Mouse (Mus musculus): ENCODE results near the gene Zic4. TPM values are rescaled to one million over a fixed set of nuclear protein-coding genes. Genes with fewer than 3 reads are reported as not detected.
A peak's percentile ranks its signal among the peaks of the same experiment; 100 is the strongest.

Gene Zic4
- polyA plus RNA-seq, 1 experiment from 2014 or later, result 0.74 TPM

- 3% methylated on average over 2 of the region's 2 CpGs for WGBS
These were observed 19.8 kb downstream of the Zic4 start for GRCm38 (mm10) chr9:91382111-91382379.

GRCm38 (mm10) chr9:91382471-91383255 is 20.4 kb downstream of the Zic4 start:
- no peak overlapping the region for H3K4me2 ChIP-seq
- peaks cover 13% of the 10 kb centered on the region for H3K4me1 ChIP-seq (replicated peaks)
- no peak for ATAC-seq (ENCODE audit: insufficient number of reproducible peaks, insufficient read depth, low FRiP score, low TSS enrichment, low read depth)
- no peaks in the 10 kb centered on the region for H3K36me3 ChIP-seq
- no peak overlapping the region for H3K4me3 ChIP-seq (replicated peaks)
- 2% methylated on average over 24 of the region's 24 CpGs for WGBS
- no peak overlapping the region for H3K27ac ChIP-seq
- peaks cover 99% of the 10 kb centered on the region for H3K27me3 ChIP-seq
- no peak overlapping the region for H3K9ac ChIP-seq (replicated peaks)
- no peaks in the 10 kb centered on the region for H3K9me3 ChIP-seq

More at GRCm38 (mm10) chr9:91382111-91382379, 19.8 kb downstream of the Zic4 start:
- Histone ChIP-seq H3K27me3 (peaks cover 99% of the 10 kb centered on the region), H3K4me3 (replicated peaks) (peak overlapping the region; percentile 52; the same call in 1 of the 2 replicates), H3K27ac (no peak overlapping the region), H3K9ac (replicated peaks) (no peak overlapping the region), H3K36me3 (no peaks in the 10 kb centered on the region), H3K4me1 (replicated peaks) (peaks cover 13% of the 10 kb centered on the region), H3K4me2 (peak overlapping the region; percentile 83), H3K9me3 (no peaks in the 10 kb centered on the region)
- no peak for ATAC-seq (ENCODE audit: insufficient number of reproducible peaks, insufficient read depth, low FRiP score, low TSS enrichment, low read depth)

GRCm38 (mm10) chr9:91383441-91384135 is 21.4 kb downstream of the Zic4 start:
- Histone ChIP-seq H3K9ac (replicated peaks) (no peak overlapping the region), H3K27ac (no peak overlapping the region), H3K4me1 (replicated peaks) (peaks cover 10% of the 10 kb centered on the region), H3K4me2 (no peak overlapping the region), H3K4me3 (replicated peaks) (no peak overlapping the region), H3K27me3 (peaks cover 98% of the 10 kb centered on the region), H3K9me3 (no peaks in the 10 kb centered on the region), H3K36me3 (no peaks in the 10 kb centered on the region)
- ATAC-seq (ENCODE audit: insufficient number of reproducible peaks, insufficient read depth, low FRiP score, low TSS enrichment, low read depth), result no peak
- WGBS, result under 1% methylated on average over 28 of the region's 28 CpGs

- Histone ChIP-seq H3K9me3 (no peaks in the 10 kb centered on the region), H3K4me2 (no peak overlapping the region), H3K27ac (no peak overlapping the region), H3K36me3 (no peaks in the 10 kb centered on the region), H3K4me1 (replicated peaks) (peaks cover 7% of the 10 kb centered on the region), H3K27me3 (peaks cover 94% of the 10 kb centered on the region), H3K4me3 (replicated peaks) (no peak overlapping the region), H3K9ac (replicated peaks) (no peak overlapping the region)
- under 1% methylated on average over 30 of the region's 30 CpGs for WGBS
- ATAC-seq (ENCODE audit: insufficient number of reproducible peaks, insufficient read depth, low FRiP score, low TSS enrichment, low read depth), result no peak
These were observed 21.9 kb downstream of the Zic4 start for GRCm38 (mm10) chr9:91384136-91384500.

GRCm38 (mm10) chr9:91384693-91385560 is 22.7 kb downstream of the Zic4 start:
- H3K4me3 ChIP-seq (replicated peaks), result no peak overlapping the region
- H3K9ac ChIP-seq (replicated peaks), result no peak overlapping the region
- H3K27me3 ChIP-seq, result peaks cover 94% of the 10 kb centered on the region
- no peak for ATAC-seq (ENCODE audit: insufficient number of reproducible peaks, insufficient read depth, low FRiP score, low TSS enrichment, low read depth)
- H3K27ac ChIP-seq, result no peak overlapping the region
- H3K4me2 ChIP-seq, result no peak overlapping the region
- no peaks in the 10 kb centered on the region for H3K9me3 ChIP-seq
- under 1% methylated on average over 4 of the region's 4 CpGs for WGBS
- no peaks in the 10 kb centered on the region for H3K36me3 ChIP-seq
- peaks cover 7% of the 10 kb centered on the region for H3K4me1 ChIP-seq (replicated peaks)

- no peaks in the 10 kb centered on the region for H3K9me3 ChIP-seq
- peaks cover 7% of the 10 kb centered on the region for H3K4me1 ChIP-seq (replicated peaks)
- H3K27ac ChIP-seq, result no peak overlapping the region
- H3K4me3 ChIP-seq (replicated peaks), result no peak overlapping the region
- no peaks in the 10 kb centered on the region for H3K36me3 ChIP-seq
- peaks cover 94% of the 10 kb centered on the region for H3K27me3 ChIP-seq
- WGBS, result 1% methylated on average over 7 of the region's 8 CpGs
- ATAC-seq (ENCODE audit: insufficient number of reproducible peaks, insufficient read depth, low FRiP score, low TSS enrichment, low read depth), result no peak
- H3K9ac ChIP-seq (replicated peaks), result no peak overlapping the region
- no peak overlapping the region for H3K4me2 ChIP-seq
These were observed 23.6 kb downstream of the Zic4 start for GRCm38 (mm10) chr9:91385561-91386430.

GRCm38 (mm10) chr9:91386502-91386890 is 24.3 kb downstream of the Zic4 start:
- Histone ChIP-seq H3K9me3 (no peaks in the 10 kb centered on the region), H3K36me3 (no peaks in the 10 kb centered on the region), H3K4me3 (replicated peaks) (no peak overlapping the region), H3K4me2 (no peak overlapping the region), H3K9ac (replicated peaks) (no peak overlapping the region), H3K27ac (no peak overlapping the region), H3K4me1 (replicated peaks) (peaks cover 3% of the 10 kb centered on the region), H3K27me3 (peaks cover 94% of the 10 kb centered on the region)
- 2% methylated on average over 17 of the region's 17 CpGs for WGBS
- ATAC-seq (ENCODE audit: insufficient number of reproducible peaks, insufficient read depth, low FRiP score, low TSS enrichment, low read depth), result no peak

- WGBS, result under 1% methylated on average over 31 of the region's 31 CpGs
- ATAC-seq (ENCODE audit: insufficient number of reproducible peaks, insufficient read depth, low FRiP score, low TSS enrichment, low read depth), result no peak
- Histone ChIP-seq H3K27ac (no peak overlapping the region), H3K27me3 (peaks cover 94% of the 10 kb centered on the region), H3K4me2 (no peak overlapping the region), H3K4me1 (replicated peaks) (no peaks in the 10 kb centered on the region), H3K9me3 (no peaks in the 10 kb centered on the region), H3K36me3 (no peaks in the 10 kb centered on the region), H3K9ac (replicated peaks) (no peak overlapping the region), H3K4me3 (replicated peaks) (no peak overlapping the region)
These were observed 24.9 kb downstream of the Zic4 start for GRCm38 (mm10) chr9:91386891-91387739.

GRCm38 (mm10) chr9:91387740-91388080 is 25.5 kb downstream of the Zic4 start:
- H3K27ac ChIP-seq, result no peak overlapping the region
- H3K4me3 ChIP-seq (replicated peaks), result no peak overlapping the region
- ATAC-seq (ENCODE audit: insufficient number of reproducible peaks, insufficient read depth, low FRiP score, low TSS enrichment, low read depth), result no peak
- no peaks in the 10 kb centered on the region for H3K9me3 ChIP-seq
- H3K4me2 ChIP-seq, result no peak overlapping the region
- WGBS, result 0% methylated on average over 5 of the region's 5 CpGs
- peaks cover 93% of the 10 kb centered on the region for H3K27me3 ChIP-seq
- no peaks in the 10 kb centered on the region for H3K4me1 ChIP-seq (replicated peaks)
- H3K9ac ChIP-seq (replicated peaks), result no peak overlapping the region
- H3K36me3 ChIP-seq, result no peaks in the 10 kb centered on the region

GRCm38 (mm10) chr9:91388173-91388572 is 26.0 kb downstream of the Zic4 start:
- Histone ChIP-seq H3K27me3 (peaks cover 89% of the 10 kb centered on the region), H3K9me3 (no peaks in the 10 kb centered on the region), H3K4me2 (no peak overlapping the region), H3K27ac (no peak overlapping the region), H3K36me3 (no peaks in the 10 kb centered on the region), H3K9ac (replicated peaks) (no peak overlapping the region), H3K4me3 (replicated peaks) (no peak overlapping the region), H3K4me1 (replicated peaks) (no peaks in the 10 kb centered on the region)
- 3% methylated on average over 4 of the region's 4 CpGs for WGBS
- ATAC-seq (ENCODE audit: insufficient number of reproducible peaks, insufficient read depth, low FRiP score, low TSS enrichment, low read depth), result no peak
